Mouse (Mus musculus): ENCODE results near the gene Hist1h4m.
"Not testable (repeated sequence)": the region's sequence is repeated elsewhere in the genome, so short reads cannot be mapped to it uniquely, and the experiment has no call there.

Gene Hist1h4m

DNA sequence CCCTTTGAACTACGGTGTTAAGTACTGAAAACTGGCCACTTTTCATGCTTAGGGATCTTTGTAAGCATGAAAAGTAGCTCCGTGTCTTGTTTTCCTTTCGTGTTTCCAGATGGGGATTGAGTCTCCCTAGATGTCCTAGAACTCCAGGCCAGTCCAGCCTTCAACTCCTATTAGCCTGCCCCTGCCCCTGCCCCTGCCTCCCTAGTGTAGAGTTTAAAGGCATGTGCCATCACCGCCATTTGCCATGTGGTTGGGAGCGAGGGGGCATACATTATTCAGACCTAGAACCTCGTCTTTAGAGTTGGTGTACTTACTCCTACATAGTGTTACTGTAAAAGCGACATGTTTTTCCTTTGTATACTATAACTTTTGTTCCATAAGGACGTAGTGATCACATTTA lies 472 bp upstream of the Hist1h4m start:
- not testable (repeated sequence) for DNase-seq (ENCODE audit: low spot score in 2 of 2)

DNA sequence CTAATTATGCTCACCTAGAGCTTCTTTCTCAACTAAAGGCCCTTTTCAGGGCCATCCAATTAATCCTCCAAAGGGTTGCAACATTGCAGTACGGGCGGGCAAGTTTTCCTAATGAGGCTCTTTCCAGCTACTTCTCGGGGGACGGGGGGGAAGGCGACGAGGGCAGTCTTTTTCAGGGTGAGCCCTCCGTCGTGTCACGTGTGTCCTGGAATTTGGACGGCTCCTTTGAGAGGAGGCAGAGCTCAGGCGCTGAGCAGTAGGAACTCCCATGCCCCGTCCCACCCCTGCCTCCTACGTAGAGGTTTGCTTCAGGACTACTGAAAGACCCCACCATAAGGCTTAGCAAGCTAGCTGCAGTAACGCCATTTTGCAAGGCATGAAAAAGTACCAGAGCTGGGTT lies 546 bp downstream of the Hist1h4m start:
- DNase-seq (ENCODE audit: low spot score in 2 of 2) = not testable (repeated sequence)

DNA sequence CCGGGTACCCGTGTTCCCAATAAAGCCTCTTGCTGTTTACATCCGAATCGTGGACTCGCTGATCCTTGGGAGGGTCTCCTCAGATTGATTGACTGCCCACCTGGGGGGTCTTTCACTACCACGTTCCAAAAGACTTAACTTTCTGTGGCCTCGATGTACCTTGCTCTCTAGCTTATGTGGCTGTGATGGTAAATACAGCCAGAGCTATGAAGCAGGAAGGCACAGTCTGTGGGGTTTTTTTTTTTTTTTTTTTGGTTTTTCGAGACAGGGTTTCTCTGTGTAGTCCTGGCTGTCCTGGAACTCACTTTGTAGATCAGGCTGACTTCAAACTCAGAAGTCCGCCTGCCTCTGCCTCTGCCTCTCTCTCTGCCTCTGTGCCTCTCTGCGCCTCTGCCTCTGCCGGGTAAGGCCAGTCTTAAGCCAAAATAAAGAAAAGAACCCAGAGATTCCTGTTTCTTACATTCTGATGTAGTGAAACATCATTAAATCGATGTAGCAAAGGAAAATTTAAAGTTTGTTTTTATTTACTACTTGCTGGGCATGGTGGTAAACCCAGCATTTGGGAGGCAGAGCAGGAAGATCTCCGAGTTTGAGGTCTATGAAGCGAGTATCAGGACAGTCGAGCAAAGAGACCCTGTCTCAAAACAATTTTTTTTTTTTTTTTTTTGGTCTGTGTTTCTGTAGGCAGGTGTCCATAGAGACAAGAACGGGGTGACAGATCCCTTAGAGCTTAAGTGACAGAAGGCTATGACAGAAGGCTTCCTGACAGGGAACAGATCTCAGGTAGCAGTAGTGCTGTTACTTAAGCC lies 8.7 kb downstream of the Hist1h4m start:
- not testable (repeated sequence) for DNase-seq (ENCODE audit: low spot score in 2 of 2)

DNA sequence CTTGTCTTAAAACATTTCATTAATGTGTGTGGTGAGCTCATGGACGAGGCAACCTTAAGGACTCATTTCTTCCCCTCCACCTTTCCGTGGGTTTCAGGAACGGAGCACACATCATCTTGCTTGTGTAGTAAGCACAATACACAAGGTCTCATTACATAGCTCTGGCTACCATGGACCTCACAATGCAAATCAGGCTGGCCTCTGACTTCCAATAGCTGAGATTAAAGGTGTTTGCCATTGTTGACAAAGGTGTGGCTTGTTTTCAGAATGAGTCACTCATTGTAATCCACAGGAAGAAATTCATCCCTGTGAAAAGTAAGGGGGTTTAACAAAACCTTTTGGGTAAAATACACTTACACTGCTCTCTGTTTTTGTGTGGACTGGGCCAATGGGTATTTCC lies 17.0 kb downstream of the Hist1h4m start:
- no peak for DNase-seq (ENCODE audit: low spot score in 2 of 2)

DNA sequence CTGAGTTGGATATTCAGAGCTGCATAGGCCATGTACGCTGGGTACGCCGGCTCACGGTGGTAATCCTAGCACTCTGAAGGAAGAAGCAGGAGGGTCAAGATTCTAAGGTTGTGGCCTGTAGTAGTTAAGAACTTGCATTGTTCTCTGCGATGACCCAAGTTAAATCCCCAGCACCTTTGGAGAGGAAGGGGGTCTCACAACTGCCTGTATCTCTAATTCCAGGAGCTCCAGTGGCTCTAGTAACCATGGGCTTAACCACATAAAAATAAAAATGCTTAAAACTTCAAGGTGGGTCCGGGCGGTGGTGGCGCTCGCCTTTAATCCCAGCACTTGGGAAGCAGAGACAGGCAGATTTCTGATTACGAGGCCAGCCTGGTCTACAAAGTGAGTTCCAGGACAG lies 18.8 kb downstream of the Hist1h4m start:
- no peak for DNase-seq (ENCODE audit: low spot score in 2 of 2)

DNA sequence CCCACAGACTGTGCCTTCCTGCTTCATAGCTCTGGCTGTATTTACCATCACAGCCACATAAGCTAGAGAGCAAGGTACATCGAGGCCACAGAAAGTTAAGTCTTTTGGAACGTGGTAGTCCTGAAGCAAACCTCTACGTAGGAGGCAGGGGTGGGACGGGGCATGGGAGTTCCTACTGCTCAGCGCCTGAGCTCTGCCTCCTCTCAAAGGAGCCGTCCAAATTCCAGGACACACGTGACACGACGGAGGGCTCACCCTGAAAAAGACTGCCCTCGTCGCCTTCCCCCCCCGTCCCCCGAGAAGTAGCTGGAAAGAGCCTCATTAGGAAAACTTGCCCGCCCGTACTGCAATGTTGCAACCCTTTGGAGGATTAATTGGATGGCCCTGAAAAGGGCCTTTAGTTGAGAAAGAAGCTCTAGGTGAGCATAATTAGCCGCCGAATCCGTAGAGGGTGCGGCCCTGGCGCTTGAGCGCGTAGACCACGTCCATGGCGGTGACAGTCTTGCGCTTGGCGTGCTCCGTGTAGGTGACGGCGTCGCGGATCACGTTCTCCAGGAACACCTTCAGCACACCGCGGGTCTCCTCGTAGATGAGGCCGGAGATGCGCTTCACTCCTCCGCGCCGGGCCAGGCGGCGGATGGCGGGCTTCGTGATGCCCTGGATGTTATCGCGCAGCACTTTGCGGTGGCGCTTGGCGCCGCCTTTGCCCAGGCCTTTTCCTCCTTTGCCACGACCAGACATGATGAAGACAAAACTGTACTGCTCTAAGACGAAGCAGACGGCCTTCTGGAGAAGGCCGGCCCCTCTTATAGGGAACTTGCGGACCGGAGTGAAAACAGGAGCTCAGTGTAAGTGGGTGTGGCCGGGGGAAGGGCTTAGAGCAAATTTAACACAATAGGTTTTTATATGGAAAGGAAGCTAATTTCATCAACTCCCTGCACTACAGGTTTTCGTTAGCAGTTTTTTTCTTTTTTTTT lies 20.2 kb downstream of the Hist1h4m start, which contains the start of gene Hist1h4n:
Gene Hist1h4n, minus strand, starts transcription at position 779 of the 977 bp plus-strand sequence.
- peak; percentile 36 to 56 for DNase-seq (ENCODE audit: low spot score in 2 of 2)

DNA sequence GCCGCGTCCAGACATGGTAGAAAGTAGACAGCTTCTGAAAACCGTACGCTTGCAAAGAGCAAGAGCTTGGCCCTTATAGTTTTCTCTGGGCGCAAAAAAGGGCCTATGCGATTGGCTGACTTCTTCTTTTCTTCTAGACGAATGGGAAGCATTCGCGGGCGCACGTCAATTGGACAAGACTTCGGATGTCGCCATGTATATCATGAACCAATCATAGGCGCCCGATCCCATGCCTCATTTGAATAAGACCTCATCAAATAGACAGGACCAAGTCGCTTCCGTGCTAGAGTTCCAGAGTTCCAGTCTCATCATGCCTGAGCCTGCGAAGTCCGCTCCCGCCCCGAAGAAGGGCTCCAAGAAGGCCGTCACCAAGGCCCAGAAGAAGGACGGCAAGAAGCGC lies 21.9 kb downstream of the Hist1h4m start, which contains the start of the genes Hist1h2ap and Hist1h2br:
Gene Hist1h2ap, minus strand, starts transcription at position 47 of the 400 bp plus-strand sequence.
Gene Hist1h2br, plus strand, starts transcription at position 283 of the 400 bp plus-strand sequence.
- DNase-seq (ENCODE audit: low spot score in 2 of 2) = not testable (repeated sequence)

DNA sequence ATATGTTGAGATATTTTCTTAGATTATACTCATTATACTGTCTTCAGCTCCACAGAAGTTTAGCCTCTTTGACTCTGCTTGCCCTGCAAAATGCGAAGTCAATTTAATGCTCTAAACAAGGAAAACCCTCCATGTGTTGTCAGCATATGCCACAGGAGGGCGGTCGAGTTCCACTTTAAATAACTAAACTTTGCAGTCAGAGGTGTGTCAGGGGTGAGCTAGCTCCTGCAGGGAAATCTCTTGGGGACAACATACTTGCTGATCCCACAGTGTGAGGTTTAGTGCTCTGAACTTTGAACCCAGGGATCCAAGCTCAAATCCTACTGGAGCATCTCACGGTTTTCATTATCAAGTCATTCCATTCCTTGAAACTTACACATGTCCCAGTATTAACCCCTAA lies 29.0 kb downstream of the Hist1h4m start:
- not testable (repeated sequence) for DNase-seq (ENCODE audit: low spot score in 2 of 2)

DNA sequence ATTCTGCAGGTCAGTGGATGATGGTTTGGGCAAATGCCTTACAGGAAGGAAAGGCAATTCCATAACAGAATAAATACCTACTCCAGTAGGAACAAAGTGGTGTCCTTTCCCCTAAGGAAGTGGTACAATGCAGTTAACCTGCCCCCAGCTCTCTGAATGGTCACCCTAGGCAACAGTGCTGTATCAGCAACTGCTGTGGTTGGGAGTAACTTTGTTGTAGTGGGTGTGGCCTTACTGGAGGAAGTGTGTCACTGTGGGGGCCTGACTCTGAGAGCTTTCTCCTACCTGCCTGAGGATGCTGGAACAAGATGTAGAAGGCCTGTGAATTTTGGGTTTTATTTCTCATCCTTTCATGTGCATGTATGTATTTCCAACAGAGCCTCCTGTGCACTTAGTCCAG lies 34.8 kb downstream of the Hist1h4m start:
- DNase-seq (ENCODE audit: low spot score in 2 of 2) = not testable (repeated sequence)

DNA sequence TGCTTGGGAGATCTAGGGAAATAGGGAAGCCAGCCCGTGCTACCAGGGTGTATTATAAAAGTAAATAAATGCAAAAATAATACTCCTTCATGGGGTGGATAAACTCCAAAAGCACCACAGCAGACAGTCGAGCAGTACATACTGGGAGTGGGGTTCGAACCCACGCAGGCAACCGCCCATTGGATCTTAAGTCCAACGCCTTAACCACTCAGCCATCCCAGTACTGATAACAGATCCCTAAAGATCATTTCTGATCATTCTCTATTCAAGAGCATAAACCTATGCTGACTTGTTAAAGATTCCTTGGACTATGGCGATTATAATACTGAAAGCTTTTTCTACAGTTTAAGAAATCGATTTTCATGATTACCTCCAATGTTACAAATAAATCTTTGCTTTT lies 36.3 kb downstream of the Hist1h4m start:
- DNase-seq (ENCODE audit: low spot score in 2 of 2) = no peak

DNA sequence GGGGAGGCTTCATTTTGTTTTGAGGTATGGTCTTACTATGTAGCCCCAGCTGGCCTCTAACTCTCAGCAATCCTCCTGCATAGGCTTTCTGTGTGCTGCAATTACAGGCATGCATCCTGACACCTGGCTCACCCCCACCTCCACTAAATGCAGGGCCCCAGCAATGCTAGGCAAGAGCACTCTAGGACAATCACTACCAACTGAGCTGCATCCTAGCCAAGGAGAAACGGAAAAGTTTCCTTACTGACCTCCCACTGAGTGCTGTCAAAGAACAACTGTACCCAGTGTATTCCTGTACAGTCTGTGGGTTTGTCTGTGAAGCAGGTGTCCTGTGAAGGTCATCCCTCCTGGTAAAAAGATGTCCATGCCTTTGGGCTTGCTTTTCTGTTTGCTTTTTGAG lies 39.1 kb downstream of the Hist1h4m start:
- DNase-seq (ENCODE audit: low spot score in 2 of 2) = not testable (repeated sequence)

DNA sequence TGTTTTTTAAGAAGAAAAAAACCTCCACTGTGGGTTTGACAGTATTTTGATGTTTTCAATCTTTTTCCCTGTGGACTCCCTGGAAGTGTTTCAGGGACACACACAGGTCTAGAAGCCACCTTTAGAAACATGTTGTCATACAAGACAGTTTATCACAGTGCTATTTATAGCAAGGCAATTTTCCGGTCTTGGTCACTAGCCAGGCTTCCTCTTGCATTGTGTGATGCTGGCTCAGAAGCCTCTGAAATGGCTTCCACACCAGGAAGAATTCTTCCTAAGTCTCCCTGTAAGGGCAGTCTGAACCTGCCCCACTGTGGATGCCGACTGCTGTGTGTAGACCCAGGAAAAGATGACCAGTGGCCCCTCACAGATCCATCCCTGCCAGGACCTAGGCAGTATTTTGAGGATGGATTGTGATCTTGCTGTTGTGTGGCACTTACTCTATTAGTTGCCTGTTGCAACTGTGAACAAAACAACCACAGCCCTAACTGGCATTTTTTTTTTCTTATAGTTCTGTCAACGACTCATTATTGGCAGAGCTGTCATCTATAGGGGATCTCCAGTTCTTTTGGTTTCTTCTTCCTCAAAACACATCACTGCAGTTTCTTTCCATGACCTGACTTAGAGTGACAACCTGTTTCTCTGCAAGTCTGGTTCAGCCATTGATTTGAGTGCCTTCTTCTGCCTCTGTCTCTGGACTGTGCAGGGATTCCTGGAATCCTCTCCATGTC lies 40.8 kb downstream of the Hist1h4m start:
- no peak for DNase-seq (ENCODE audit: low spot score in 2 of 2)

DNA sequence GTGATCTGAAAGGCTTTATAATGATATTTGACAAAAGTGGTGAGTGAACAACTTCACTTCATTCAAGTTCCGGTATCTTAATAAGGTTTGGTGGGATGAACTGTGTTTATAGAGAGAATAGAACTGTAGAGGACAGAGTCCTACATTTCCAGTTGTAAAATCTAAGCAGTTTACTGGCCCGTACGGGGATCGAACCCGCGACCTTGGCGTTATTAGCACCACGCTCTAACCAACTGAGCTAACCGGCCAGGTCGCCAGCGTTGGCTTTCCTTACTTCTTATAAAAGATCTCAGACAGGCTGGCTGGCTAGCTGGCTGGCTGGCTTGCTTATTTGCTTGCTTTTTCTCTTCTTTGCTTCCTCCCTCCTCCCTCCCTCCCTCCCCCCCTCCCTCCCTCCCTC lies 43.6 kb downstream of the Hist1h4m start:
- DNase-seq (ENCODE audit: low spot score in 2 of 2) = peak; percentile 93

DNA sequence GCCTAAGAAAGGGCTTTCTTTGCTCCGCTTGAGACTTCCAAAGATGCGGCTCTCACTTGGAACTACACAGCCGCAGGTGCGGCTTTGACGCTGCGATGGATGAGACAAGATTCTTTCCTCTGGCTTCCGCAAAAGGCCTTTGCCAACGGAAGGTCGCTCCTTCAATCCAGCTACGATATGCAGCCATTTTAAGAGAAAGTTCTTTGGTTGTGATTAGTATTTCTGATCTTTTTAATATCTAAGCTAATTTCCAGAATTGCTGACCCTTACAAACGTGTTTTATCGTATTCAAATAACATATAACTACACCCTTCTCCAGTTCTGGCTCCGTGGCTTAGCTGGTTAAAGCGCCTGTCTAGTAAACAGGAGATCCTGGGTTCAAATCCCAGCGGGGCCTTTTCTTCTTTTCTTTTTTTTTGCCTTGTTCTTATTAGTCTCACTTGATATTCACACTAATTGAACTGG lies 44.2 kb downstream of the Hist1h4m start:
- peak; percentile 53 to 79 for DNase-seq (ENCODE audit: low spot score in 2 of 2)

DNA sequence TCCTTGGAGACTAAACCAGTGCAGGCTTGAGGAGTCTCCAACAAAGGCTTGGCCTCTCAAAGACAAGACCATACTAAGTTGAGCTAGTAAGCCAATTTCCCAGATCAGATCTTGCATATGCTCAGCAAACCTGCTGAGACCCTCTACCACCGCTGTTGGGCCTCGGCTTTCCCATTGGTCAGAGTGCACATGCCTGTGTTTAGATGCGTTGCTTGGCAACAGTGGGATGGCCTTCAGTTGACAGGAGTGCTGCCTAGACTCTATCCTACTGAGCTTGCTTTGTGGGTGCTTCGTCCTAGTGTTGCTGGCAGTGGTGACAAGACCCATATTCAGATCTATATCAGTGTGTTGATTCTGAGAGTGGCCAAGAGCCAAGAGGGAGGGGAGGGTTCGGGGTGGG lies 50.1 kb downstream of the Hist1h4m start:
- no peak for DNase-seq (ENCODE audit: low spot score in 2 of 2)
